Mouse (Mus musculus): ENCODE data around the gene Ubxn2a. TPM values are rescaled to one million over a fixed set of nuclear protein-coding genes. Genes with fewer than 3 reads are reported as not detected.
"Not testable (repeated sequence)": the region's sequence is repeated elsewhere in the genome, so short reads cannot be mapped to it uniquely, and the experiment has no call there.

Ubxn2a gene
- 43.1 to 48.6 TPM (median 47.9 TPM) in 3 replicates for total RNA-seq (2017)

DNA sequence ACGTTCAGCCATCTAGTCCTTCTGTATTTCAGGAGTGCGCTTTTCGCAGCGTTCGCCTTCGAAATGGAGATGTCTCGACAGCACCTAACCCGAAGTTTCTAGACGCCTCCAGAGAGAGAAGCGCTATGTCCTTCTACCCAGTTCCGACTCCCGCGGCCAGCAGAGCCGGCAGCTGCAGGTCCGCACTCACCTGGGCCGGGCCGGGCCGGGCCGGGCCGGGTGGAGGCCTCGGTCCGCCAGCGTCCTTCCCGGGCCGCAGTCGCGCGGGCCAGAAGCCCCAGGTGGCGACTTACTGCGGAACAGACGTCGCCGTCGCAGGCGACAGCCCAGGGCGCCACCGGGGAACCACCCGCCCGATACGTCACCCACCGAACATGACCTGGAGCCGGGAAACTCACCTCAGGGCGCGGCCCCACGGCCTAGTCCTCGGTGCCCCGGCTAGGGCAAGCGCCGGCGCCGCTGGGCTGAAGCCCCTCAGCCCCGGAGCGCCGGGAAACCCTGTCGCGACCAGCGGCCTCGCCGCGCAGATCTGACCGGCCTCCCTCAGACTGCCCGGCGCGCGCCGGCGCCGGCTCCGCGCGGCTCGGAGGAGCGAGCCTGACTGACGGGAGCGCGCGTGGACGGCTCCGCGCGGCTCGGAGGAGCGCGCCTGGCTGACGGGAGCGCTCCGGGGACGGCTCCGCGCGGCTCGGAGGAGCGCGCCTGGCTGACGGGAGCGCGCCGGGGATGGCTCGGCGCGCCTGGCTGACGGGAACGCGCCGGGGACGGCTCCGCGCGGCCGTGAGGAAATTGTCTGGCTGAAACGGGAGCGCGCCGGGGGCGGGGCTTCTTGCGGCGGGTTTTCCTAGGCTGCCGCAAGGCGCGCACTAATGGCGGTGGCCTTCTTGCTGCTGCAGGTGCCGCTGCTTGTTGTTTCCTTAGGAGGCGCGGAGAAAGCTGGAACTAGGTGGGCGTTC is at the start of gene Ubxn2a:
TSS of gene Ubxn2a (minus strand) at position 755 of the 956 bp plus-strand sequence.
- peak; percentile 89 for ATAC-seq (replicated peaks; ENCODE audit: insufficient number of reproducible peaks, low FRiP score, low TSS enrichment, poor library complexity, severe bottlenecking)

DNA sequence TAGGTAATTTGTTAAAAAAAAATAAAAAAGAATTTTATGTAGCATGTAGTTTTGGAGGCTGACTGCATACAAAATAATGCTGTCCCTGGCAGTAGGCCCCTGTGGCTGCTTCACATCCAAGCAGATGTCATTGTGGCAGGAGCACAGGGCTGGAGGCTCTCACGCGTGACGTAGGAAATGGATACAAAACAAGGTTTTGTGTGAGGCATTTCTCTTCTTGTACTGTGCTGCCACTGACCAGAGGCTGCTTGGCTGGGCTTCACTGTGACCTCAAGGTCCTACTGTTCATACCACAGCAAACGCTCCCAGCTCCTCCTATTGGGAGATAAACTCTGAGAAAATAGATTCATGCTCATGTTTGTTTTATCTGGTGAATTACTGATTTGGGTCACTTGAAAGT is 45.7 kb upstream of the Ubxn2a start:
- ATAC-seq (replicated peaks; ENCODE audit: insufficient number of reproducible peaks, low FRiP score, low TSS enrichment, poor library complexity, severe bottlenecking) = no peak

DNA sequence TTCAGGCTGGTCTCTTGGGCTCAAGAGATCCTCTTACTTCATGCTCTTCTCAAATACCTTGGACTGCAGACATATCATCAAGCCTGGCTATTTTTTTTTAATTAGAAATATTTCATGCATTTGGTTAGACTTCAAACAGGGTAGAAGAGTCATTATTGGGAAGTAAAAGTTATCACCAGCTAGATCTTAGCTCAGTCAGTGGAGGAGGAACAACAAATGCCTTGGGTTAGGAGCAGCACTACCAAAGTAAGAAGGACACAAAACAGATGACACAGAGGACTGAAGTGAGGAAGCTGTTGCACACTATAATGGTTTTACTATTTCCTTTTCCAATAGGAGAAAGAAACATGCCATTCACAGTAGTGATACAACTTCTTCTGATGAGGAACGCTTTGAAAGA is 44.8 kb upstream of the Ubxn2a start:
- no peak for ATAC-seq (replicated peaks; ENCODE audit: insufficient number of reproducible peaks, low FRiP score, low TSS enrichment, poor library complexity, severe bottlenecking)

DNA sequence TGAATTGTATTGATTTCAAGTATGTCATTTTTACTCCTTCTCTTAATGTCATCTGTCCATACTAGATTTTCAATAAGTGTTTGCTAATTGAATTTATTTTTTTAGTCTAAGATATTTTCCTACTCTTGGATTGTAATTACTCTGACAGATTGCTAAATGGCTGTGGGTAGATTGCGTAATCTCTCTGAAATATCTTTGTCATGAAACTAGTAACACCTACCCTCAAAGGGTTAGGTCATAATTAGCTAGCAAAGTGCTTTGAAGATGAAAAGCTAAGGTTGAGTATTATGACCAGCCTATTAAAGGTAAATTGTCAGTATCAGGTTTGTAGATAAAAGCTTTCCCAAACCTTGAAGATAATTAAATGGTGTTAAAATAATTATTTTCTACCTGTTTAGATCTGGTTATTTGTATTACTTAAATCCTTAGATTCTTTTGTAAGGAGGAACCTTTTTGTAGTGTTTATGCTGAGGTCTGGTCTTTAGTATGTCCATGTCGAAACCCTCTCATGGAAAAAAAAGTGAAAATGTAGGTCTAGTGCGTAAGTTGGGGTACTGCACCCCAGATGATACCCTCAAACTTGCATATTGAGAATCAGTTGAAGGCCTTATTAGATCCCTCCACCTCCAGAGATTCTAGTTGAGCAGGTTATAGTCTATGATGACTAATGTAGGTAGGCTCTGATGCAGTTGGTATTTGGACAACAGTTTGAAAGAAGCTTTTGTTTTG is 23.5 kb upstream of the Ubxn2a start:
- no peak for ATAC-seq (replicated peaks; ENCODE audit: insufficient number of reproducible peaks, low FRiP score, low TSS enrichment, poor library complexity, severe bottlenecking)

DNA sequence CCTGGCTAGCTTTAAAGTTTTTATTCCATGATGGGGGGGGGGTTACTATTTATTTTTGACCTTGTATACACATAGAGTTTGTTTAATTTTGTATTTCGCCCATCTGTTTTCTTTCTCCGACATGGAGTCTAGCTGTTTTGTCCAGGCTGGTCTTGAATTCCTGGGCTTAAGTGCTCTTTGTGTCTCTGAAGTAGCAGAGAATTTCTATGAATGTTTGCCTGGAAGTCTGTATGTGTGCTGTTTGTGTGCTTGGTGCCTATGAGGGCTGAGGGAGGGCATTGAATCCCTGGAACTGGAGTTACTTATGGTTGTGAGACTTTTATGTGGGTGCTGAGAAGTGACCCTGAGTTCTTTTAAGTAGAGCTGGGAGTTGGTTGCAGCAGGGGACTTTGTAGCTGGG is 20.7 kb upstream of the Ubxn2a start:
- ATAC-seq (replicated peaks; ENCODE audit: insufficient number of reproducible peaks, low FRiP score, low TSS enrichment, poor library complexity, severe bottlenecking) = no peak

DNA sequence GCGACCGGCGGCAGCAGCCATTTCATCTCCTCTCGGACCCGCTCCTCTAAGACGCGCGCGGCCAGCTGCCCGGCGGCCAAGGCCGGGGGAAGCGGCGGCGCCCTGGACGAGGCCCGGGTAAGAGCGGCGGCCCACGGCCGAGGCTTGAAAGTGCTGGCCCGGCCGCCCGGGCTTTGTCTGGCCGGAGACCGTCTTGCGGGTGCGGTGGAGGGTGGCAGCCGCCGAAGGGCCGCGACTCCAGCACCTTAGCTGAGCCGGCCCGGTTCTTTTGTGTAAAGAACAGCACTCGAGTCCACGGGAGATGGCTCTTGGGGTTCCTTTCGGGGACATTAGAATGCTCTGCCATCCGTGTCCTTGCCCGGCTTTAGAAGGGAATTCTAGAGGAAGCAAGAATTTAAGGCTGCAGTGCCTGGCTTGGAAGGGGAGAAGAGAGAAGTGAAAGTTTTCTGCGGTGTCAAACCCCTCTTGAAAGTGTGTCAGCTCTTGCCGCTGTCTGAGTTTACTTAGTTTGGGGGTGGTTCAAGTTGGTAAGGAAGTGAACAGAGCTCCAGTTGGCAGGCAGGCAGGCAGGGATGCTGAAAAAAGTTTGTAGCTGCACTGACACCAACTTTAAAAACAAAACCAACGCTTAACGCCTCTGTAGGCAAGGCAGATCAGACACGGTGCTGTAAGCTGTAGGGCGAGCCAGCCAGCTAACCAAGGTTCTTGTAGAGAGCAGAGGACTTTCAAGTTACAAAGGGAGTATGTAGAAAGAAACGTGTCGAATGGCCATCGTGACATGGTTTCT is 10.5 kb upstream of the Ubxn2a start:
- ATAC-seq (replicated peaks; ENCODE audit: insufficient number of reproducible peaks, low FRiP score, low TSS enrichment, poor library complexity, severe bottlenecking) = peak; percentile 73

DNA sequence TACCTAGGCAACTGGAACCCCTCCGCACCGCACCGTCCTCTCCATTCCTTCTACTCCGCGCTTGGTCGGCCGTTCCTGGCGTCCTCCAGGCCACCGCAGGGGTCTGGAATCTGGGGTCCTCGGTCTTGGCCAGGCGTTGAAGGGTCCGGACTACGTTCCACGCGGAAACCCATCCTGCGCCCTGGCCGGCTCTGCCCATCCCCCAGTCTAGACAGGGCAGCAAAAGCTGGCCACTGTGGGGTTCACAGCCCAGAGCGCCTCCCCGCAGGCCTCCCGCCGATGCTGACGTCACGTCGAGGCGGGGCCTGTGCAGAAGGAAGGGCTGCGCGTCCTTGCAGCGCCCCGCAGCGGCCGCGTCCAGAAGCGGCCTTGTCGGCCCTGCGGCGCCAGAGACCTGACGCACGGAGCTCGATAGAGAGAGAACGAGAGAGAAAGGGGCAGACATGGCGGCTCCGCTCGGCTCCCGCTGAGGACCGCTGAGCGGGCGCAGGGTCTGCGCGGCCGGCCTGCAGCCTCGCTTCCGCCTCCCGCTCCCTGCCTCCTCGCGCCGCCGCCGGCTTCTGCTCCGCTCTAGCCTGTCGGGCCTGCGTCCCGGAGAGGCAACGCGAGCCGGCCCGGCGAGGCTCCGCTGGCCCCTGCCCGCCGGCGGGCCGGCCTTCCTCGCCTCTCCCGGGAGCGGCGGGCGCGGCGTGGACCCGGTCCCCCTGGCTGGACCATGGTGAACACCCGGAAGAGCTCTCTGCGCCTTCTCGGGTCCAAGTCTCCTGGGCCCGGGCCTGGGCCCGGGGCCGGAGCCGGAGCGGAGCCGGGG is 9.7 kb upstream of the Ubxn2a start, which contains the start of gene Atad2b:
TSS of gene Atad2b (plus strand) at position 360 of the 811 bp plus-strand sequence.
- ATAC-seq (replicated peaks; ENCODE audit: insufficient number of reproducible peaks, low FRiP score, low TSS enrichment, poor library complexity, severe bottlenecking) = peak; percentile 91

DNA sequence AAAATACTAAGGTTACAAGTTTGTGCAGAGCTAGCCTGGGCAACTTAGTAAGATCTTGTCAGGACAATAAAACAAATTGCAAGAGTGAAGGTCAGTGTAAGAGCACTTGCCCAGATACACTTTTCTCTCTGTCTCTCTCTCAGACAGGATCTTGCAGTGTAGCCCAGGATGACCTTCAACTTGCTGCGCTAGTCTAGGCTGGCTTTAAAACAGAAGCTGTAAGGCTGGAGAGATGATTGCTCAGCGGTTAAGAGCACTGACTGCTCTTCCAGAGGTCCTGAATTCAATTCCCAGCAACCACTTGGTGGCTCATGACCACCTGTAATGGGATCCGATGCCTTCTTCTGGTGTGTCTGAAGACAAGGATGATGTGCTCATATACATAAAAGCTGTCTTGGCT is 7.4 kb upstream of the Ubxn2a start:
- ATAC-seq (replicated peaks; ENCODE audit: insufficient number of reproducible peaks, low FRiP score, low TSS enrichment, poor library complexity, severe bottlenecking) = no peak

DNA sequence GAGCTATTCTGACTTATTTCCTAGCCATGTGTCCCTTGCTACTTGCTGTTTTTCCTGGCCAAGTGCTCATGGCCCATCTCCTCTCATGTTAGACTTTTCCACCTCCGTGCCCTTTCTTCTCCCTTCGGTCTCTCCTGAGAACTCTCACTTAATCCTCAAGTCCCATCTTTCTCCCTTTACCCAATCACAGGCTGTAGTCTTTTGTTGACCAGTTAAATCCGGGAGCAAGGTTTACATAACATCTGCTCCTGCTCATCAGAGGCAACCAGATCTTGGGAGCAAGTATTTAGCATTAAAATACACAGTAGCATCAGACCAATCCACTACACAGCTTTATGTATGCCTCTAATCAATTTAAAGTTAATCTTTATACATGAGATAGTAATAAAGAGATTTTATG is 6.9 kb upstream of the Ubxn2a start:
- ATAC-seq (replicated peaks; ENCODE audit: insufficient number of reproducible peaks, low FRiP score, low TSS enrichment, poor library complexity, severe bottlenecking) = no peak

DNA sequence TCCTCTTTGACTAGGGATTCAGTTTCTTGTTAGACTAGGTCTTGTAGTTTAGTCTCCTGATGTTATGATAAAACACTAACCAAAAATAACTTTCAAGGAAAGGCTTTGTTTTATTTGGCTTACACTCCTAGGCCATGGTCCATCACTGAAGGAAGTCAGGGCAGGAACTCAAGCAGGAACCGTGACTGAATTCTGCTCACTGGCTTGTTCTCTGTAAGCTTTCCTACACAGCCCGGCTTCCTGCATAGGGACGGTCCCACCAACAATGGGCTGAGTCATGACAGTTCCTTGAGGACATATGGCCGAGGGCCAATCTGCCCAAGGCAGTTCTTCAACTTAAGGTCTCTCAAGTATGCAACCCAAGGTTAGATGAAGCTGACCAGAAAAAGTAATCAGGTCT is 4.2 kb upstream of the Ubxn2a start:
- no peak for ATAC-seq (replicated peaks; ENCODE audit: insufficient number of reproducible peaks, low FRiP score, low TSS enrichment, poor library complexity, severe bottlenecking)

DNA sequence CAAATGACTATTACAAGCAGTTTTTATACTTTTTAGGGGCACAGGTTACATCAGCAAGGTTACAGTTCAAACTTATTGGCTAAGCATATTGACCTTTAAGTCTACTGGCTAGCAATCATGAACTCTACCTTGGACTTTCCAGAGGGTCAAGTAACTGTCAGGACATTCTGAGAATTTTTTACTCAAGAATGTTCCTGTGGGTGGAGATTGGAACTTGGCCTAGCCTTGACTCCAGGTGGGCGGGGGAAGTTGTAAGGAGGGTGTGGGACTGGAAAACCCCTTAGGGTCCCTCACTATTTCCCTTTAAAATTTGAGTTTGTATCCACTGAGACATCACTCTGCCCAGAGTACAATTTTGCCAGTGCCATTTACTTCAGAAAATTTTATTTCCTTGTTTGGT is 3.0 kb upstream of the Ubxn2a start:
- not testable (repeated sequence) for ATAC-seq (replicated peaks; ENCODE audit: insufficient number of reproducible peaks, low FRiP score, low TSS enrichment, poor library complexity, severe bottlenecking)

DNA sequence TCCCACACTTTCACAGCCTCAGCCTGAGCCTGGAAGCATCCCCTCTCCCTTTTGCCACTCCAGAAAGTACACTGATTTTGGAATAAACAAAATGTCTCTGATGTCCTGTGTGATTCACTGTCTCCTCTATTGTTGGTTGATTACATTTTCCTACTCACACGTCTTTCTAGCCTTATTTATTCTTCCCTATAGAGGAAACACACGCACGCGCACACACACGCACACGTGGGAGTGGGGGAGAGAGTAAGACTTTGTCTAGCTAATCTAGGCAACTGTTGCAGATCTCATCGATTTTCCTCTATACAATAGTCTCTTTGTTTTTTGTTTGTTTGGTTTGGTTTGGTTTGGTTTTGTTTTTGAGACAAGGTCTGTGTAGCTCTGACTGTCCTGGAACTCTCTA is 886 bp upstream of the Ubxn2a start:
- no peak for ATAC-seq (replicated peaks; ENCODE audit: insufficient number of reproducible peaks, low FRiP score, low TSS enrichment, poor library complexity, severe bottlenecking)

DNA sequence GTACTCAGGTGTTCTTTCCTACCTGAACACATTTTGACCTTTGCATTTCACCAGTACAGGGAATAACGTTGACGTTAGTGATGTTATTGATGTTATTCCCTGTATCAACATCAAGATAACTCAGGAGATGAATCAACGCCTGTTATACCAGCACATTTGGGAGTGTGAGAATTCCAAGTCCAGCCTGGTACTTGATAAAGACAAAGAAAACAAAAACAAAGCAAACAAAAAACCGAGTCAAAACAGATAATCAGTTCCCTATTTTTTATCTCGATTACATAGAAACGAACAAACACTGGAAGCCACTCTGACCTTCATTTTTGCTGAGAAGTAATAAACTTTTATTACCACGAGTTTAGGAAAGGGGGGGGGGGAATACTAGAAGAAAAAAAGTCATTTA is 1.0 kb downstream of the Ubxn2a start:
- no peak for ATAC-seq (replicated peaks; ENCODE audit: insufficient number of reproducible peaks, low FRiP score, low TSS enrichment, poor library complexity, severe bottlenecking)

DNA sequence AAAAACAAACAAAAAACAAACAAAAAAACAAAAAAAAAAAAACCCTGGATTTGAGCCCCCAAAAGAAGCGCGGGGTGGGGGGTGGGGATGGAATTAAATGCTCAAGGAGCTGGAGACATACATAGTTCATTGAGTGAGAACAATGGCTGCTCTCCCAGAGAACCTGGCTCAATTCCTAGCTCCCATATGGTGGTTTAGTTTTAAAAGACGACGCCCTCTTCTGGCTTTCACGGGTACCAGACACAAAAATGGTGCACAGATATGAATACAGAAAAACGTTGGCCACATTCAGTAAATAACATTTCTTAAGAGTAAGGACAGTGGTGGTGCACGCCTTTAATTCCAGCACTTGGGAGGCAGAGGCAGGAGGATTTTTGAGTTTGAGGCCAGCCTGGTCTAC is 1.6 kb downstream of the Ubxn2a start:
- no peak for ATAC-seq (replicated peaks; ENCODE audit: insufficient number of reproducible peaks, low FRiP score, low TSS enrichment, poor library complexity, severe bottlenecking)

DNA sequence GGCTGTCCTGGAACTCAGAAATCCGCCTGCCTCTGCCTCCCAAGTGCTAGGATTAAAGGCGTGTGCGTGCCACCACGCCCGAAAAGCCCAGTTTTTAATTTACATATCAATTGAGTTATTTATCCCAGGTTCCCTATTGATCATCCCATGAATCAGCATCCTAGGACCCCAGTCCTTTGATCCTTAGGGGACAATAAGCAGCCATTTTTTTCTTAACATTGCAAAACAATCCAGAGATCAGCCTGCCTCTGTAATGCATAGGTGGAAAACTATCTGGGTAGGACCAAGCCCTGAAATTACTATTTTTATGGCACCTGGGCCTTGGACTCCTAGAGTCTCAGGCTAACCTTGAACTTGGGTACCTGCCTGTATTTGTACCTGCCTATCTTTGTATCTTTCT is 9.5 kb downstream of the Ubxn2a start:
- no peak for ATAC-seq (replicated peaks; ENCODE audit: insufficient number of reproducible peaks, low FRiP score, low TSS enrichment, poor library complexity, severe bottlenecking)

DNA sequence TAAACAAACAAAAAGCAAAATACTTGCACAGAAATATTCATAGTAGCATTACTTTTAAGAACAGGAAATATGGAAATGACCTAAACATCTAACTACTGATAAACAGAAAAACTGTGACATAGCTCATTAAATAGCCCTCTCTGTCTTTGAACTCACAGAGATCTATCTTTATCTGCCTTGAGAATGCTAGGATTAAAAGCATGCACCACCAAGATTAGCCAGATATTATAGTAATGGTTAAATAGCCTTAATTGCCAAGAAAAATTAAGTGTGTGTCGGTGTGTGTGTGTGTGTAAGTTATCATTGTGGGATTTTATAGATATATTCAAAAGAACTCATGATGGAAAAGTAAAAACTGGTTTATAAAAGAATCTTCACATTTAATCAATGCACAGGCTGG is 17.6 kb downstream of the Ubxn2a start:
- ATAC-seq (replicated peaks; ENCODE audit: insufficient number of reproducible peaks, low FRiP score, low TSS enrichment, poor library complexity, severe bottlenecking) = no peak

DNA sequence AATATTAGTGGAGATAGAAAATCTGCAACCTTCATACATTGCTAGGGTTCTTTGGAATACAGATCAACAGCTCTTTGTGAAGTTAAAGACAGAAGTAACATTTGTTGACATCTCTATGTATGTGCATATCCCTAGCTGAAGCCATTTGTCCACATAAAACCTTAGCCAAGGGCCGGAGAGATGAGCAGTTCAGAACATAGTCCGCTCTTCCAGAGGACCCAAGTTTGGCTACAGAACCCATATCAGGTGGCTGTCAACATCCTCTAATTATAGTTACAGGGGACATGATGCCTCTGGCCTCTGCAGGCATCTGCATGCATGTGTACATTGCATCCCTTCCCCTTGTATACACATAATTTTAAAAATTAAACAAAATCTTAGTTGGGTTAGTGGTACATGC is 18.3 kb downstream of the Ubxn2a start:
- ATAC-seq (replicated peaks; ENCODE audit: insufficient number of reproducible peaks, low FRiP score, low TSS enrichment, poor library complexity, severe bottlenecking) = no peak

DNA sequence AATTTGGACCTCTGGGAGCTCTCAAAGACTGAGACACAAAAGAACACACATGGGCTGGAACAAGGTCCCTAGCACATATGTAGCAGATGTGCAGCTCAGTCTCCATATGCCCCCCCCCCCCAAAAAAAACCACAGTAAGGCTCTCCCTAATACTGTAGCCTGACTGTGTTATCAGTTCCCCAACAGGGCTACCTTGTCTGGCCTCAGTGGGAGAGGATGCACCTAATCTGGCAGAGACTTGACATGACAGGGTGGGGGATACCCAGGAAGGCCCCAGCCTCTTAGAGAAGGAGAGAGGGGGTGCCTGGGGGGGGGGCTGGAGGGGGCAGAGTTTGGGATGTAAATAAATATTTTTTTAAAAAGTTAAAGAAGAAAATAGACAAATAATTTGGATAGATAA is 18.8 kb downstream of the Ubxn2a start:
- ATAC-seq (replicated peaks; ENCODE audit: insufficient number of reproducible peaks, low FRiP score, low TSS enrichment, poor library complexity, severe bottlenecking) = no peak

All from monocyte, adult 5-6 weeks (primary cell).